Mouse (Mus musculus) adrenal gland (tissue): ENCODE data around the gene Zfp637.

Experiments used
- intact Hi-C: fragments of 180-260 bp; cut with DNase I; formaldehyde crosslinking; loops from one replicate; pipeline ENCODE4 v1.15.1; 2025
- long read RNA-seq, 2 experiments: library from polyadenylated mRNA; unstranded; transcript quantifications; one replicate each; pipeline ENCODE4 v2.0.0; 2020; ENCODE audit warnings: borderline replicate concordance in 1 of 2; ENCODE audit not compliant: insufficient replicate concordance in 1 of 2

The Zfp637 gene
- long read RNA-seq, experiment 1, transcript Zfp637-210 (3 exons, 1,098 nt), result major isoform, 18 of 35 reads
- long read RNA-seq, experiment 1, transcript Zfp637-208 (3 exons, 659 nt), result minor isoform, 5 of 35 reads
- long read RNA-seq, experiment 1, partial matches to known transcripts, result 4 of 35 reads
- long read RNA-seq, experiment 1, other reads (novel, unspliced or antisense), result 1 of 35 reads
- long read RNA-seq, experiment 2, transcript Zfp637-202 (3 exons, 421 nt), result minor isoform, 11 of 42 reads
- long read RNA-seq, experiment 2, transcript Zfp637-208 (3 exons, 659 nt), result minor isoform, 5 of 42 reads
- long read RNA-seq, experiment 2, transcript Zfp637-210 (3 exons, 1,098 nt), result major isoform, 15 of 42 reads
- long read RNA-seq, experiment 2, partial matches to known transcripts, result 1 of 42 reads
- long read RNA-seq, experiment 2, other reads (novel, unspliced or antisense), result 4 of 42 reads

GRCm38 (mm10) chr6:117840686-117841510 lies at the start of gene Zfp637:
Gene Zfp637 (plus strand): TSS chr6:117841180.
- intact Hi-C loops, result loop anchor here (10.0 kb wide), 1 partner anchor 264 kb away; no protein-coding TSS in a partner anchor

DNA sequence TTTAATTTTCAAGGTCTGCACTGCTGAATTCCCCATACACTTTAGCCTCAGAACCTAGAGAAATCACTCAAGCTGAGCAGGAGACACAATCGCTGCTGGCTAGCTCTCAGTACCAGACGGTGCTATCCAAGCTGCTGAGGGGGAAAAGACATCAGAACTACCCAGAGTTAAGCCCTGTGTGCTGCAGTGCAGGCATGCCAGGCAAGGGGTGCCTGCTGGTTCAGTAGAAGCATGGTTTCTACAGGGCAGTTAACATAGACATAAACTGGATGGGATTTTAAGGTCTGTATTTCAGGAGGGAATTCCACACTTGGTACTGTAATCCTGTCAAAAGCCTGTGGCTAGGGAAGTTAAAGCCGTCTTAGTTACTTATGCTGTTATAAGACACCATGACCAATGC lies 45.7 kb upstream of the Zfp637 start:
- intact Hi-C loops, result no loop called here

DNA sequence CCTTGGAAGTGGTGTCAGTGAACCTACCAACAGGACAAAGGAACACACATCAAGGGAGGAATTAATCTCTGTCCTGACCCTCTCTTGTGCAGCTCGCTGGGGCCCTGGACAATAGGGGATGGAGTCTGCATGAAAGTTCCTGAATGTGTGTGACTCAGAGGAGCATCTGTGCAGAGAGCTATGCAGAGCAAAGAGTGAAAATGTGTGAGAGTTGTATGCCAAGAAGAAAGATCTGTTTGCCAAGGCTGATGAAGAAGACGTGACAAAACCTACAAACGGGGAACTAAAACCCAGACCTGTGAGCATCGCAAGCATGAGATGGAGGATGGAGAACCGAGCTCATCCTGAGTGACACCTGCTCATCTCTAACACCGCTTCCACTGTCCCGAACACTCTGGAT lies 40.2 kb upstream of the Zfp637 start:
- intact Hi-C loops, result no loop called here

GRCm38 (mm10) chr6:117801801-117802200 lies 39.2 kb upstream of the Zfp637 start:
- intact Hi-C loops, result no loop called here

DNA sequence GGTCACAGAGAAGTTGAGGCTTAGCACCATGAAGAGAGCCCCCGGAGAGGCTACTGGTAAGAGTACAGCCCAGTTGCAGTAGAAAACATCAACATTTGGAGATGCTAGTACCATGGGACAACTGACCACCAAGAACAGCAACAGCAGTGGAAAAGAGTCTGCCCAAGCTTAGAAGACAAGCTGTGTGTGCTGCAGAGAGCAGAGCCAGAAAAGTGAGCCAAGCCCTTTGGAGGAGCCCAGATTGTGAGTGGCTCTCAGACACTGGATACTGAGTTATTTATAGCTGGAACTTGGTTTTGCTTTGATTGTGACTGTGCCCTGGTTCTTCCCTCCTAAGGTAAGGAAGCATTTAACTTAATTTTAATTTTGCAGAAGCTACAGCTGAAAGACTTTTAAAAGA lies 33.2 kb upstream of the Zfp637 start:
- intact Hi-C loops, result no loop called here

GRCm38 (mm10) chr6:117809816-117810215 lies 31.2 kb upstream of the Zfp637 start:
- intact Hi-C loops, result no loop called here

- intact Hi-C loops, result no loop called here
Observed at GRCm38 (mm10) chr6:117810717-117811116, 30.3 kb upstream of the Zfp637 start.

DNA sequence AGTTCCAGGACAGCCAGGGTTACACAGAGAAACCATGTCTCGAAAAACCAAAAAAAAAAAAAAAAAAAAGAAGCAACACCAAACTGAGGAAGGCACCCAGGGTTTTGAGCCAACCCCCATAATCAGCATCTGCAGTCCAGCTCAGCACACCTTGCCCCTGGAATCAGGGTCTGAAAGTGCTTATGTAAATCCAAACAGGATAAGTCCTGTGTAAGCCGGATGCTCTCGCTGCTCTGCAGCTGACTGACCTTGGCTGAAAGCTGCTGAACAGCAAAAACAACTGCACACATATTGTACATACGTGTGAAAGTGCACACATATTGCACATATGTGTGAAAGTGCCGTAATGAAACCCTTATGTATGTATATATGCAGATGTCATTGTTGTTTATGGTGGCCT lies 29.7 kb upstream of the Zfp637 start:
- intact Hi-C loops, result no loop called here

DNA sequence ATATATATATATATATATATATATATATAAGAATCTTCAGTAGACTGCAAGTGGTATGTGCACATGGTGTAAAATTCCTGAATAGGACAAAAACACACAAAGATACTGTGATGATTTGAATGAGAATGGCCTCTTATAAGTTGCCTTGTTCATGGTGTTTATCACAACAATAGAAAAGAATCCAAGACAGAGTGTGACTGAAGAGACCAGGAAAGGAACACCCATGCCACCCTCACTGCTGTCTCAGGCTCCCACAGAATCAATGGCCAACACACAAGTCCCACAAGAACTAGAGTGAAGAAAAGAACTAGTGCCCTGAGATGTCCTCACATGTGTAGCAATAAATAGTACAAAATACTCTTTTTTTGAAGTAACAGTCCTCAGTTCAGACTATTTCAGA lies 26.3 kb upstream of the Zfp637 start:
- intact Hi-C loops, result no loop called here

DNA sequence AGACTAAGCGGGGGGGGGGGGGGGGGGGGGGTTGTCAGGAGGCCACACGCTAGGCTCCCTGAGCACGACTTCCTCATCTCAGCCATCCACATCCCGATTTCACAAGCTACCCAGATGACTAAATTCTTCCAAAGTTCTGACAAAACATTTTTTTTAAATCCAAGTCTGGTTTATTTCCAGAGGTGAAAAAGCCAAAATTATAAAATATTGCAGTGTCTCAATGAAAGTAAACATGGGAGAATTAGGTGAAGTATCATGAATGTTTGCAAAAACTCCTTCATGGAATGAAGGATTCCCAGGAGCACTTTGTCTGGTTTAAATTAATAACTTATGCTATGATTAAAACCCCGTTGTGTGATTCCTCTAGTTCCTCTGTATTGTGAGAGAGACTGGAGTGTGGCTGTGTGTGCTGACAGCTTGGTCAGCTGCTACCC lies 23.9 kb upstream of the Zfp637 start:
- intact Hi-C loops, result no loop called here

DNA sequence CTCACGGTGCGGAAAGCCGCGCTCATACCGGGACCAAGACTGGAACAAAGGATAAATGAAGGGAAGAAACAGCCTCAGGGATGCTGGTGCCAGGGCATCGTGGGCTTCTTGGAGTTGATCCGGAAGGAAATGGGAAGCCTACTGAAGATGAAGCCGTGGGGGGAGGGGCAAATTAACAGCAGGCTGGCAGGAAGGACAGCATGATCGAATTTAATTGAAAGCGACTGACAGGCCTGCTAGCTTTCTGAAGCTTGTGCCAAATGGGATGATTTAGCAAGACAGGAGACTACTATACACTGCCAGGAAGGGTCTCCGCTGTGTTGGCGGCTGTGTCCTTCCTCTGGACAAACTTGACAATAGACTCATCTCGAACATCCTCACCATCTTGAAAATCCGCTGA lies 20.7 kb upstream of the Zfp637 start:
- intact Hi-C loops, result loop anchor here (10.0 kb wide), 3 partner anchors 136 to 1186 kb away; no protein-coding TSS in a partner anchor

- intact Hi-C loops, result loop anchor here (2.0 to 10.0 kb wide), 5 partner anchors 65 to 1191 kb away; no protein-coding TSS in a partner anchor
Observed at GRCm38 (mm10) chr6:117825369-117825768, 15.6 kb upstream of the Zfp637 start.

DNA sequence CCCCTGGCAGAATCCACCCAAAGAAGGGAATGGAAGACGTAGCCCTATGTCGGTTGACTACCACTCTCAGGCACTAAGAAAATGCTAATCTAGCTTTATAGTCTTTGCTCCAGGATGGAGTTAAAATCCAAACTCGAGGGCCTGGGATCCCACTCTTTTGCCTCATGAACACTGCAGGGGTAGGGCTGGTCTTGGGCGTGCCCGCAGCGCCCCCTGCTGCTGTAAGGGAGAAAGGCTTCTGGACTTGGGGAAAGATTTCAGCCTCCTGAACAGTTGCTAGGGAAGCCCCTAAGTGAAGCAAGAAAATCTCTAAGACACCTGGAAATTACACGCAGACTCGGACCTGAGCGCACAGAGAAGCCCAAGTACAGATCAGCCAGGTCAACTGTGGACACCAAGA lies 12.7 kb upstream of the Zfp637 start:
- intact Hi-C loops, result loop anchor here (10.0 kb wide), 3 partner anchors 143 to 1193 kb away; no protein-coding TSS in a partner anchor

DNA sequence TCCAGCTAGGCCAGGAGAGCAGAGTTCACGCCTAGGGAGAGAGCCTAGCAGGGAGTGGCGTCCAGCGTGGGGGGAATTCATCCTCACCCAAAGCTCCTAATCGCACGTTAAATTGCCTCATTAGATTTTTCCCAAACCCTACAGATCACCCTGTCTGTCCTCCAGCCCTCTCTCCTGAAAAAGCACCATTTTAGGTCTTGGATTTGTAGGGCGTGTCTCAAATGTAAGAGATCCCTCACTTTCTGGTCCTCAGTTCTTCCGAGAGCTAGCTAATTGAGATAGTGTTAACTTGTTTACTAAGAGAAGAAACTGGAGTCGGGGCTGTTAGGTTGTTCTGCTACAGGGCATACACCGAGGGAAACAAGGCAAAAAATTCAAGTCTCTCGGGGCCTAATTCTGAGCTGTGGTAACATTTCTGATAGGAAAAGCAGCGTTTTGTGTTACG lies 553 bp downstream of the Zfp637 start:
- intact Hi-C loops, result loop anchor here (10.0 kb wide), 1 partner anchor 263 kb away; no protein-coding TSS in a partner anchor

- intact Hi-C loops, result loop anchor here (10.0 kb wide), 1 partner anchor 260 kb away; no protein-coding TSS in a partner anchor
Observed at GRCm38 (mm10) chr6:117844597-117844996, 3.6 kb downstream of the Zfp637 start.

- intact Hi-C loops, result loop anchor here (10.0 kb wide), 1 partner anchor 258 kb away; no protein-coding TSS in a partner anchor
Observed at GRCm38 (mm10) chr6:117846671-117847070, 5.7 kb downstream of the Zfp637 start.

- intact Hi-C loops, result loop anchor here (10.0 kb wide), 1 partner anchor 257 kb away; no protein-coding TSS in a partner anchor
Observed at GRCm38 (mm10) chr6:117847772-117848171, 6.8 kb downstream of the Zfp637 start.

DNA sequence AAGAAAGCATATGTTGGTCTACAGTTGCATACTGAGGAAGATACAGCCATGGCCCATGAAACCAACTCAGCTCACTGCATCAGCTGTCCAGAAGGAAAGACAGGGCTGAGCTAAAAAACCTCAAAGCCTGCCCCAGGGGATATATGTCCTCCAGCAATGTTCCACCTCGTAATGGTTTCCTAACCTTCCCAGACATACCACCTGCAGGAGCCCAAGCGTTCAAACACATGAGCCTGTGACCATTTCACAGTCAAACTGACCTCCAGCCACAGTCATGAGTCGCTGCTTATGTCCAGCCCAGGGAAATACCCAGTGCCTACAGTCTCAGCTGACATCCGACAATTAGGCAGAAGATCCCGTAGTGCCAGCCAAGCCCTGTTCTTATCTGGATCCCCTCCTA lies 7.6 kb downstream of the Zfp637 start:
- intact Hi-C loops, result loop anchor here (10.0 kb wide), 1 partner anchor 256 kb away; no protein-coding TSS in a partner anchor

DNA sequence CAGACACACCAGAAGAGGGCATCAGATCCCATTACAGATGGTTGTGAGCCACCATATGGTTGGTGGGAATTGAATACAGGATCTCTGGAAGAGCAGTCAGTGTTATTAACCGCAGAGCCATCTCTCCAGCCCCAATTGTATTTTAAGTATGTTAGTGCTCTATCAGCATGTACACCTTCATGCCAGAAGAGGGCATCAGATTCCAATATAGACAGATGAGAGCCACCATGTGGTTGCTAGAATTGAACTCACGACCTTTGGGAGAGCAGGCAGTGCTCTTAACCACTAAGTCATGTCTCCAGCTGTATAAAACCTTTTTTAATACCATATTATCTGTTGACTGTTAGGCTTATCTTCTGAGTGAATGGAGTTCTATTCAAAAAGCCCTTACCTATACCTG lies 10.8 kb downstream of the Zfp637 start:
- intact Hi-C loops, result no loop called here

DNA sequence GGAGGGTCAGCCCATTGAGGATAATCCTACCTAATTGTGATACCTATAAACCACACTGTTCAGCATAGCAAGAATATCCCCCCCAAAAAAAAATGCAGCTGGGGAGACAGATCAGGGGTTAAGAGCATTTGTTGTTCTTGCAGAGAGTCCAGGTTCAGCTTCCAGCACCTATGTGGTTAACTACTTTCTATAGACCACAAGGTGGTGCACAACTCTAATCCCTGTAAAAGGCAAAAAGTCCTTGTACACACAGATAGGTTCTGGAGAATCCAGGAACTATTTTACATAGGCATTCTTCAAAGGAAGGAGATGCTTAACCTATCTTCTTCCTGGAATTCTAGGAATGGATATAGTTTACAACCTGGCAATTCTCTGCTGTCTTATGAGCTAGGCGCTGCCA lies 17.0 kb downstream of the Zfp637 start:
- intact Hi-C loops, result loop anchor here (1.0 kb wide), 1 partner anchor 64 kb away; no protein-coding TSS in a partner anchor

DNA sequence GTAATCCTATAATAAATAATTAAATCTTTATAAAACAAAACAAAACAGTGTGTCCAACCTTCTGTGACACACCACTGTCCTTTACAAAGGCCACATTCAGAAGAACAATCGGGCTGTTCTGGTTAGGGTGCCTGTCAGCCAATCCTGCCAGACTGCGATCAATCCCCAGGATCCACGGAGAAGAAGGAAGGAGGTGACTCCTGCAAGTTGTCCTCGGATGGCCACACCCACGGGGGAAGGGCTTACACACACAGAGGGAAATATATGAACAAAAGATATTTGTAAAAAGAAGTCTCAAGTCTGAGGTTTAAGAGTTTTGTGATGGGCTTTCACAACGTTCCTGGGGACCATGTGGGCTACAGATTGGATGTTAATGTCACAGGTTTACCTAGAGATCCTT lies 20.9 kb downstream of the Zfp637 start, which contains the start of gene Zfp239:
Gene Zfp239, plus strand, starts transcription at position 253 of the 400 bp plus-strand sequence.
- intact Hi-C loops, result no loop called here
